Mouse (Mus musculus) myocyte (in vitro differentiated cells): ENCODE results near the gene Zscan29.

Experiments used
- CEBPB ChIP-seq: IDR thresholded peaks from 2 replicates; pipeline ENCODE4 v1.6.1; 2011; ENCODE audit warnings: mild to moderate bottlenecking, moderate library complexity; ENCODE audit not compliant: poor library complexity, insufficient read depth, severe bottlenecking
- E2F4 ChIP-seq: IDR thresholded peaks from one replicate; pipeline ENCODE4 v1.6.1; 2011; ENCODE audit warnings: mild to moderate bottlenecking, control low read depth, moderate library complexity; ENCODE audit not compliant: insufficient read depth
- MAX ChIP-seq: IDR thresholded peaks from one replicate; pipeline ENCODE4 v1.6.1; 2011; ENCODE audit warnings: low read depth, mild to moderate bottlenecking, control low read depth
- MYOG ChIP-seq, 3 experiments: IDR thresholded peaks; one replicate each; pipeline ENCODE4 v1.6.1; 2011; ENCODE audit warnings: control low read depth in 2 of 3, low read depth in 2 of 3, mild to moderate bottlenecking in 2 of 3; ENCODE audit not compliant: insufficient read length in 2 of 3, control insufficient read depth in 1 of 3, insufficient read depth in 1 of 3
- POLR2A ChIP-seq: IDR thresholded peaks from one replicate; pipeline ENCODE4 v1.6.1; 2011; ENCODE audit warnings: low read depth, mild to moderate bottlenecking, control low read depth, moderate library complexity; ENCODE audit not compliant: insufficient read length
- POLR2AphosphoS2 ChIP-seq: IDR thresholded peaks from one replicate; pipeline ENCODE4 v1.6.1; 2011; ENCODE audit warnings: low read depth, control low read depth; ENCODE audit not compliant: insufficient read length
- REST ChIP-seq: IDR thresholded peaks from one replicate; pipeline ENCODE4 v1.6.1; 2011; ENCODE audit warnings: mild to moderate bottlenecking, control low read depth, moderate library complexity; ENCODE audit not compliant: insufficient read depth, insufficient read length
- SRF ChIP-seq: IDR thresholded peaks from one replicate; pipeline ENCODE4 v1.6.1; 2011; ENCODE audit warnings: low read depth; ENCODE audit not compliant: control insufficient read depth, insufficient read length
- TCF12 ChIP-seq: IDR thresholded peaks from one replicate; pipeline ENCODE4 v1.6.1; 2011; ENCODE audit warnings: mild to moderate bottlenecking, control low read depth; ENCODE audit not compliant: poor library complexity, insufficient read depth, severe bottlenecking
- TCF3 ChIP-seq: IDR thresholded peaks from one replicate; pipeline ENCODE4 v1.6.1; 2011; ENCODE audit warnings: low read depth, control low read depth; ENCODE audit not compliant: insufficient read length
- USF1 ChIP-seq: IDR thresholded peaks from one replicate; pipeline ENCODE4 v1.6.1; 2011; ENCODE audit warnings: low read depth, mild to moderate bottlenecking, control low read depth, moderate library complexity

GRCm38 (mm10) chr2:121206541-121206940 lies 35.6 kb upstream of the Zscan29 start:
- TF ChIP-seq POLR2A (no peak), E2F4 (no peak), TCF12 (no peak), POLR2AphosphoS2 (no peak), MAX (no peak), REST (no peak), SRF (no peak), CEBPB (no peak), USF1 (no peak), MYOG (IDR thresholded peaks at IDR 0.05; ENCODE audit: control insufficient read depth in 1 of 3, insufficient read depth in 1 of 3, insufficient read length in 2 of 3, low read depth in 2 of 3) (no peak), TCF3 (no peak)
